Mouse (Mus musculus): ENCODE data around the gene Nedd4.

Gene Nedd4

GRCm38 (mm10) chr9:72733966-72734365, 71.8 kb downstream of the Nedd4 start:
- peak; percentile 83 to 87 for DNase-seq

GRCm38 (mm10) chr9:72735822-72736410, 73.8 kb downstream of the Nedd4 start:
- DNase-seq, result peak; percentile 68 to 75

GRCm38 (mm10) chr9:72741206-72741605, 79.1 kb downstream of the Nedd4 start:
- DNase-seq, result no peak

- no peak for DNase-seq
Observed at GRCm38 (mm10) chr9:72746278-72746677, 84.1 kb downstream of the Nedd4 start.

- no peak for DNase-seq
Observed at GRCm38 (mm10) chr9:72750272-72750671, 88.1 kb downstream of the Nedd4 start.

GRCm38 (mm10) chr9:72752656-72753055, 90.5 kb downstream of the Nedd4 start:
- no peak for DNase-seq

- peak; percentile 81 to 86 for DNase-seq
Observed at GRCm38 (mm10) chr9:72753741-72754140, 91.6 kb downstream of the Nedd4 start.

- no peak for DNase-seq
Observed at GRCm38 (mm10) chr9:72757143-72757542, 95.0 kb downstream of the Nedd4 start.

GRCm38 (mm10) chr9:72758705-72759131, 96.6 kb downstream of the Nedd4 start:
- DNase-seq, result no peak

- DNase-seq, result peak; percentile 26 to 30
Observed at GRCm38 (mm10) chr9:72763050-72763718, 101.0 kb downstream of the Nedd4 start.

- peak; percentile 96 to 98 for DNase-seq
Observed at GRCm38 (mm10) chr9:72766789-72767349, 104.7 kb downstream of the Nedd4 start.

GRCm38 (mm10) chr9:72775022-72775421, 112.9 kb downstream of the Nedd4 start:
- DNase-seq, result no peak

- DNase-seq, result no peak
Observed at GRCm38 (mm10) chr9:72779004-72779403, 116.9 kb downstream of the Nedd4 start.

GRCm38 (mm10) chr9:72779733-72780132, 117.6 kb downstream of the Nedd4 start:
- no peak for DNase-seq

GRCm38 (mm10) chr9:72780694-72781093, 118.5 kb downstream of the Nedd4 start:
- no peak for DNase-seq

- no peak for DNase-seq
Observed at GRCm38 (mm10) chr9:72781466-72781865, 119.3 kb downstream of the Nedd4 start.

GRCm38 (mm10) chr9:72782121-72782520, 120.0 kb downstream of the Nedd4 start:
- DNase-seq, result no peak

- DNase-seq, result no peak
Observed at GRCm38 (mm10) chr9:72787732-72788131, 125.6 kb downstream of the Nedd4 start.

GRCm38 (mm10) chr9:72790530-72791212, 128.5 kb downstream of the Nedd4 start:
- no peak for DNase-seq

- no peak for DNase-seq
Observed at GRCm38 (mm10) chr9:72791213-72791582, 129.1 kb downstream of the Nedd4 start.

GRCm38 (mm10) chr9:72791681-72792080, 129.5 kb downstream of the Nedd4 start:
- DNase-seq, result peak; percentile 48 to 56

- DNase-seq, result no peak
Observed at GRCm38 (mm10) chr9:72795243-72795642, 133.1 kb downstream of the Nedd4 start.

GRCm38 (mm10) chr9:72797136-72797621, 135.0 kb downstream of the Nedd4 start:
- DNase-seq, result no peak
